Mouse (Mus musculus) spleen, adult 2 months (tissue): ENCODE data around the gene Fam50a.

Experiments used
- CTCF ChIP-seq: fragments of 200-500 bp; IDR thresholded peaks from 2 replicates; pipeline ENCODE4 v1.5.1; 2011; ENCODE audit warnings: mild to moderate bottlenecking, inconsistent platforms; ENCODE audit not compliant: insufficient read depth, insufficient read length, insufficient replicate concordance; ENCODE audit errors: extremely low read depth
- POLR2A ChIP-seq: fragments of 200-500 bp; IDR thresholded peaks from 2 replicates; pipeline ENCODE4 v1.6.1; 2011; ENCODE audit warnings: low read depth, low read length, inconsistent platforms

DNA sequence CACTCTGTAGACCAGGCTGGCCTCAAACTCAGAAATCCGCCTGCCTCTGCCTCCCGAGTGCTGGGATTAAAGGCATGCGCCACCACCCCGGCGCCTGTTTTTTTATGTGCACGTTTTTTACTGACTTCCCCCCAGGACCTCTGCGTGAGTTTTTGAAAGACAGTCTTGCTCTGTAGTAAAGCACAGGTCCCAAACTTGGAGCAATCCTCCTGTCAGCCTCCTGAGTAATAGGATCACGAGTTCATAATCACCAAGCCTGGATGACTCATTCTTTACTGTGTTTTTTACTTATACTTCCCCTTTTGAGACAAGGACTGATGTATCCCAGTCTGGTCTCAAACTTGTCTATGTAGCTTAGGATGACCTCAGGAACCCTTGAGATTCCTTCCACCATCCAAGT lies 34.9 kb upstream of the Fam50a start:
- no peak for TF ChIP-seq CTCF
- no peak for TF ChIP-seq POLR2A
